Mouse (Mus musculus): ENCODE data around the gene Hist1h3c. TPM values are rescaled to one million over a fixed set of nuclear protein-coding genes. Genes with fewer than 3 reads are reported as not detected.
"Not testable (repeated sequence)": the region's sequence is repeated elsewhere in the genome, so short reads cannot be mapped to it uniquely, and the experiment has no call there.

Hist1h3c gene
- polyA plus RNA-seq, 1 experiment from 2014 or later: 1.1 TPM

DNA sequence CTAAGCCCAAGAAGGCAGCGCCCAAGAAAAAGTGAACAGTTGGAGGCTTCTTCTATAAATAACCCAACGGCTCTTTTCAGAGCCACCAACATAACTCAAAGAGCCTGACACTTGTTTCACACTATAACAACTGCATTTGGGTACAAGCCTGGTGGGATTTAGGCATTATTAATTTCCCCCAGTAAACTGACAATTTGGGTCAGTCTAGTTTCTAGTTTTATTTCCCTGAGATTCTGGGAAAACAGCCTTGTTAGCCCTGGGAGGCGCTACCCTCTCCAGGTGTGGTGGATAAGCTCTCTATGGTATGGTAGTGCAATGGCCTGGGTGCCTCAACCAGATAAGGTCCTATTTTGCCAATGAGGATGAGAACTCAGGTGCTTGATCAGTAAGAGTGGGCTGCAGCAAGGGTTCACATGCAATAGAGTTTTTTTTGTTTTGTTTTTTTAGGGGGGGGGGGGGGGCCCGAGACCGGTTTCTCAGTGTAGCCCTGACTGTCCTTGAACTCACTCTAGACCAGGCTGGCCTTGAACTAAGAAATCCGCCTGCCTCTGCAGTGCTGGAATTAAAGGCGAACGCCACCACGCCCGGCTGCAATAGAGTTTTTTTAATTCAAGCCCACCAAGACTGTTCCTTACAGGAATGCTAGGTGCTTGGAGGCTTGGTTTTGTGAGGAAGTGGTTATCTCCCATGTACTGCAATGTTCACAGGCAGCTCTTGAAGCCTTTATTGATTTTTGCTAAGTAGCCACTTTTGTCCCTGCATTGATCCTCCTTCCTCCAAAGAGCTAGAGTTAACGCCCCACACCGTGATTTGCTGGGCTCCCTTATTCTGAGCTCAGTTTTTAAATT lies 19.1 kb upstream of the Hist1h3c start:
- H3K4me2 ChIP-seq (replicated peaks): peak overlapping the region; percentile 90
- peak overlapping the region; percentile 49 for H3K4me3 ChIP-seq (replicated peaks; ENCODE audit: low read length)
- DNase-seq (ENCODE audit: low spot score) (no peak), ATAC-seq (ENCODE audit: low FRiP score) (no peak)
- peak overlapping the region; percentile 87; the same call in 1 of the 2 replicates for H3K27ac ChIP-seq
- peak overlapping the region; percentile 68; the same call in 1 of the 2 replicates for H3K9ac ChIP-seq
- H3K9me3 ChIP-seq (ENCODE audit: control insufficient read depth, low read length): no peaks in the 10 kb centered on the region
- H3K36me3 ChIP-seq (replicated peaks; ENCODE audit: control insufficient read depth, insufficient read depth): no peaks in the 10 kb centered on the region
- H3K4me1 ChIP-seq (replicated peaks; ENCODE audit: control insufficient read depth, insufficient read depth, low read length): peaks cover 26% of the 10 kb centered on the region
- WGBS: 40% methylated on average over 12 of the region's 12 CpGs
- H3K27me3 ChIP-seq (ENCODE audit: control insufficient read depth, insufficient read depth, low read length): no peaks in the 10 kb centered on the region

DNA sequence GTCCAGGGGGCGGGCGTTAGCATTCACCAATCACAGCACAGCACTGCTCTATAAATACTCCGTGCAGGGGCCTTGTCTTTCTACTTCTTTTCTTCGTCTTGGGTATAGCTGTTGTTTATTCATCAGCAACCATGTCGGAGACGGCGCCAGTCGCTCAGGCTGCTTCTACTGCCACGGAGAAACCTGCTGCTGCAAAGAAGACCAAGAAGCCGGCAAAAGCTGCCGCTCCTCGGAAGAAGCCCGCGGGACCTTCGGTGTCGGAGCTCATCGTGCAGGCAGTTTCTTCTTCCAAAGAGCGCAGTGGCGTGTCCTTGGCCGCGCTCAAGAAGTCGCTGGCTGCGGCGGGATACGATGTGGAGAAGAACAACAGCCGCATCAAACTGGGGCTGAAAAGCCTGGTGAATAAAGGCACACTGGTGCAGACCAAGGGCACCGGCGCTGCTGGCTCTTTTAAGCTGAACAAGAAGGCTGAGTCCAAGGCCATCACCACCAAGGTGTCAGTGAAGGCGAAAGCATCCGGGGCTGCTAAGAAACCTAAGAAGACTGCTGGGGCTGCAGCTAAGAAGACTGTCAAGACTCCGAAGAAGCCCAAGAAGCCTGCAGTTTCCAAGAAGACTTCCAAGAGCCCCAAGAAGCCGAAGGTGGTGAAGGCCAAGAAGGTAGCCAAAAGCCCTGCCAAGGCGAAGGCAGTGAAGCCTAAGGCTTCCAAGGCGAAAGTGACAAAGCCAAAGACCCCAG lies 18.4 kb upstream of the Hist1h3c start, which contains the start of gene Hist1h1a:
Hist1h1a (plus strand) TSS at position 81 of the 738 bp plus-strand sequence.
- Histone ChIP-seq H3K27ac (peak within 1 kb of the TSS; percentile 87), H3K9me3 (ENCODE audit: control insufficient read depth, low read length) (no peaks in the 10 kb centered on the region), H3K4me3 (replicated peaks; ENCODE audit: low read length) (peak within 1 kb of the TSS; percentile 49), H3K4me2 (replicated peaks) (peak within 1 kb of the TSS; percentile 90), H3K9ac (peak within 1 kb of the TSS; percentile 68), H3K36me3 (replicated peaks; ENCODE audit: control insufficient read depth, insufficient read depth) (no peaks in the 10 kb centered on the region), H3K27me3 (ENCODE audit: control insufficient read depth, insufficient read depth, low read length) (no peaks in the 10 kb centered on the region), H3K4me1 (replicated peaks; ENCODE audit: control insufficient read depth, insufficient read depth, low read length) (peaks cover 26% of the 10 kb centered on the region)
- WGBS: 2% methylated on average over 34 of the region's 34 CpGs
- ATAC-seq (ENCODE audit: low FRiP score) (peak; percentile 81), DNase-seq (ENCODE audit: low spot score) (peak; percentile 87)

DNA sequence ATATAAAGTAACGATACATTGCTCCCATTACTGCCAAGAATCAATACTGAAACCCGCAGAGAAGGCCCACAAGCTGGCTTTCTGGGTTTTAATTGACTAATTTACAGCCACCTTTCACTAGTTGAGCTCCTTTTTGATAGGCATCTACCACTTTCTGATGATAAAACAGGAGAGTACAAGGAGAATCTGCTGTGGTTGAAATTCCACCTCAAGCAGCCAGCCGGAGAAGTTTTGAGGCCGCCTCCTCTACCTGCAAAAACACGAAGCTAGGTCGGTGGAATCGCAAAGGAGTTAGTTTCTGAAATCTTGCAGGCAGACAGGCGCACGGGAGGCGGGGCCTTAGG lies 17.8 kb upstream of the Hist1h3c start:
- Histone ChIP-seq H3K27ac (peak overlapping the region; percentile 87), H3K36me3 (replicated peaks; ENCODE audit: control insufficient read depth, insufficient read depth) (no peaks in the 10 kb centered on the region), H3K4me1 (replicated peaks; ENCODE audit: control insufficient read depth, insufficient read depth, low read length) (peaks cover 26% of the 10 kb centered on the region), H3K9me3 (ENCODE audit: control insufficient read depth, low read length) (no peaks in the 10 kb centered on the region), H3K9ac (0 out of 2 replicates have a peak overlapping the region, but pooled peaks have one; percentile 37), H3K27me3 (ENCODE audit: control insufficient read depth, insufficient read depth, low read length) (no peaks in the 10 kb centered on the region), H3K4me3 (replicated peaks; ENCODE audit: low read length) (peak overlapping the region; percentile 49), H3K4me2 (replicated peaks) (peak overlapping the region; percentile 90)
- under 1% methylated on average over 10 of the region's 10 CpGs for WGBS
- no peak for DNase-seq (ENCODE audit: low spot score)
- ATAC-seq (ENCODE audit: low FRiP score): no peak

DNA sequence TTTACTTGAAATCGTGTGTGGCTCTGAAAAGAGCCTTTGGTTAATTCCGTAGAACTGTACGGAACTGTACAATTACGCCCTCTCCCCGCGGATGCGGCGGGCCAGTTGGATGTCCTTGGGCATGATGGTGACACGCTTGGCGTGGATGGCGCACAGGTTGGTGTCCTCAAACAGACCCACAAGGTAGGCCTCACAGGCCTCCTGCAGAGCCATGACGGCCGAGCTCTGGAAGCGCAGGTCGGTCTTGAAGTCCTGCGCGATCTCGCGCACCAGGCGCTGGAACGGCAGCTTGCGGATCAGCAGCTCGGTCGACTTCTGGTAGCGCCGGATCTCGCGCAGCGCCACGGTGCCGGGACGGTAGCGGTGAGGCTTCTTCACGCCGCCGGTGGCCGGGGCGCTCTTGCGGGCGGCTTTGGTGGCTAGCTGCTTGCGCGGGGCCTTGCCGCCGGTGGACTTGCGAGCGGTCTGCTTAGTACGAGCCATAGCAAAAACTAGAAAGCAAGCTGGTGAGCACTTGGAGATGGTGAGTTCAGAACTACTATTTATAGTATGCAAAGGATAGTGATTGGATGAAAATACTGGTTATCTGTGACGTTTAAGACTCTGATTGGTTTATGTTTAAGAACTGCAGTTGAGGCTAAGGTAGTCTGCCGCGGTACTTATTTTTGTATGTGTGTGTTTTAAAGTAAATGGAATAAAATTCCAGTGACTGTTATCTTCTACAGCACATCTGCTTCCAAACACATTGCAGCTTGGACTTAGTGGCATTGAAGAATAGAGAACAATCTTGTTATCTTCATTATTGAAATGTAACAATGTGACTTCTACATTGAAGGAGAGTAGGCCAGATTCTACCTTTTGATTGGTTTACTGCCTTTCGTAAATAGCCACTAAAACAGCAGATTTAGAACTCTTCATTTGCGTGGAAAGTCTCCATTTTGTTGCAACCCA lies 16.7 kb upstream of the Hist1h3c start, which contains the start of gene Hist1h3a:
Hist1h3a (minus strand) TSS at position 516 of the 951 bp plus-strand sequence.
- H3K36me3 ChIP-seq (replicated peaks; ENCODE audit: control insufficient read depth, insufficient read depth); H3K9me3 ChIP-seq (ENCODE audit: control insufficient read depth, low read length); H3K27me3 ChIP-seq (ENCODE audit: control insufficient read depth, insufficient read depth, low read length): not testable (repeated sequence)
- WGBS: under 1% methylated on average over 27 of the region's 52 CpGs
- Histone ChIP-seq H3K9ac (peak within 1 kb of the TSS; percentile 50), H3K4me1 (replicated peaks; ENCODE audit: control insufficient read depth, insufficient read depth, low read length) (peaks cover 30% of the 10 kb centered on the region), H3K4me3 (replicated peaks; ENCODE audit: low read length) (peak within 1 kb of the TSS; percentile 49), H3K4me2 (replicated peaks) (peak within 1 kb of the TSS; percentile 90), H3K27ac (peak within 1 kb of the TSS; percentile 87)
- peak; percentile 88 for DNase-seq (ENCODE audit: low spot score)
- ATAC-seq (ENCODE audit: low FRiP score): peak; percentile 75

DNA sequence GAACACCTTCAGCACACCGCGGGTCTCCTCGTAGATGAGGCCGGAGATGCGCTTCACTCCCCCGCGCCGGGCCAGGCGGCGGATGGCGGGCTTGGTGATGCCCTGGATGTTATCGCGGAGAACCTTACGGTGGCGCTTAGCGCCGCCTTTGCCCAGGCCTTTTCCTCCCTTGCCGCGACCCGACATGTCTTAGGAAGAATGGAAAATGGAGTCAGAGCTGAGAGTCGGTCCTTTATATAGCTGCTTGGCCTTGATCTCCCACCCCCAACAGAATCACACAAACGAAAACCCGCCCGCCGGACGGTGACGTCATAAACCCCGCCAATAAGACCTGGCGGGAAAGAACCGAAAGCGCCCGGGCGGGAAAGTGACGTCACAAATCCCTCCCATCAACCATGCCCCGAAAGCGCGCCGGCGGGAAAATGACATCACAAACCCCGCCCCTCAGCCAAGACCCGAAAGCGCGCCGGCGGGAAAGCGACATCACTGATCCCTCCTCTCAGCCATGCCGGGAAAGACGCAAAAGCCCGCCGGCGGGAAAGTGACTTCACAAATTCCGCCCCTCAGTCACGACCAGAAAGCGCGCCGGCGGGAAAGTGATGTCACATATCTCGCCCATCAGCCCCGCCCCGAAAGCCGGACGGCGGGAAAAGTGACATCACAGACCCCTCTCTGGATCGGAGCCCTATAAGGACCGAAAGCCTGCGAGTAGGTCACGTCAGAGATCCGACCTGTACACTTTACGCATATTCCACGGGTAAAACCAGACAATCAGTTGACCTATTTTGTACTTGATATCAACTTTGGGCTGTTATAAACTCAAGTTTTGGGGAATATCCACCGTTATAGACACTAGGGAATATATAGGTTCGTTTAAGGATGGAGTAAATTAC lies 15.8 kb upstream of the Hist1h3c start, which contains the start of gene Hist1h4a:
Hist1h4a (minus strand) TSS at position 259 of the 893 bp plus-strand sequence.
- ATAC-seq (ENCODE audit: low FRiP score) (peak; percentile 86), DNase-seq (ENCODE audit: low spot score) (peak; percentile 100)
- H3K36me3 ChIP-seq (replicated peaks; ENCODE audit: control insufficient read depth, insufficient read depth): no peaks in the 10 kb centered on the region
- H3K4me3 ChIP-seq (replicated peaks; ENCODE audit: low read length): peak within 1 kb of the TSS; percentile 49
- H3K9me3 ChIP-seq (ENCODE audit: control insufficient read depth, low read length): no peaks in the 10 kb centered on the region
- H3K4me2 ChIP-seq (replicated peaks): peak within 1 kb of the TSS; percentile 90
- WGBS: under 1% methylated on average over 63 of the region's 72 CpGs
- peak within 1 kb of the TSS; percentile 58 for H3K9ac ChIP-seq
- peaks cover 31% of the 10 kb centered on the region for H3K4me1 ChIP-seq (replicated peaks; ENCODE audit: control insufficient read depth, insufficient read depth, low read length)
- H3K27ac ChIP-seq: peak within 1 kb of the TSS; percentile 87
- no peaks in the 10 kb centered on the region for H3K27me3 ChIP-seq (ENCODE audit: control insufficient read depth, insufficient read depth, low read length)

DNA sequence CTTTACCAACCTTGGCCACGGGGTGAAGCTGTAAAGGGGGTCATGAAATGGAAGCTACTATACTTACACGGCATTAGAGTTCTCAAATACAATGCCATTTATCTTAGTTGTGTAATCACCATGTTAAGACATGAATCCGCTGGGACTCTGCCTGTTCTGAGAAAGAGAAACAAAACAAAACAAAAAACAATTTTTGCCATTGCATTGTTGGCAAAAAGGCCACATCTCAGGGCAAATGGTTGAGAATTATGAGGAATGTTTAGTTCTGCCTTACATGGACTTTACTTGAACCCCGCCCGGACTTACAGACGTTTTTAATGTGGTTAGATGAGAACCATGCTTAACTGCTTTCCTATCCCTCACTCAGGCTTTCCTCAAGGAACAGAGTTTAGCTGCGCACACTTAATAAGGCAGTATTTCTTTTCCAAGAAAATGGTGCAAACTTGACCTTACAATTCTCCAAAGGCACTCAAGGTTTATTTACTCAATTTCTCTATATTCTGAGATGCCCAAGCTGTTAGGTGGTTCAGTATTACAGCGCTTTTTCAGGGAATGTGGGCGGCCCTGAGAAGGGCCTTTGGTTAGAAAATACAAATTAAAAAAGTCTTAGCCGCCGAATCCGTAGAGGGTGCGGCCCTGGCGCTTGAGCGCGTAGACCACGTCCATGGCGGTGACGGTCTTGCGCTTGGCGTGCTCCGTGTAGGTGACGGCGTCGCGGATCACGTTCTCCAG lies 15.0 kb upstream of the Hist1h3c start:
- DNase-seq (ENCODE audit: low spot score): peak; percentile 30
- Histone ChIP-seq H3K27me3 (ENCODE audit: control insufficient read depth, insufficient read depth, low read length) (no peaks in the 10 kb centered on the region), H3K36me3 (replicated peaks; ENCODE audit: control insufficient read depth, insufficient read depth) (no peaks in the 10 kb centered on the region), H3K4me3 (replicated peaks; ENCODE audit: low read length) (peak overlapping the region; percentile 49), H3K4me2 (replicated peaks) (peak overlapping the region; percentile 90), H3K9me3 (ENCODE audit: control insufficient read depth, low read length) (no peaks in the 10 kb centered on the region), H3K9ac (peak overlapping the region; percentile 58), H3K4me1 (replicated peaks; ENCODE audit: control insufficient read depth, insufficient read depth, low read length) (peaks cover 31% of the 10 kb centered on the region), H3K27ac (peak overlapping the region; percentile 87)
- ATAC-seq (ENCODE audit: low FRiP score): peak; percentile 22; the same call in 1 of the 2 replicates
- 2% methylated on average over 20 of the region's 27 CpGs for WGBS

DNA sequence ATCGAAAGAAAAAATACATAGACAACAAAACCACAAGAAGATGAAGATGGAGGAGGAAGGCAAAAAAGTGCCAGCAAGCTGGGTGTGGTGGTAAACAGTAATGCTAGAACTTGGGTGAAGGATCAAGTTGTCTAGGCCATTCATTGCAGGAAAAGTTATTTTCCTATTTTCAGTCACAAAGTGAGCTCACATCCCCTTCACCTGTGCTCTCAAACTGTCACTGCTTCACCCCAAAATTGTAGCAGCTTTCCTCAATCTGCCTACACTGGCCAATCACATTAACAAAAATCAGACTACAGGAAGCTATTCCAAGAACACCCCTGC lies 14.5 kb upstream of the Hist1h3c start:
- peak overlapping the region; percentile 90 for H3K4me2 ChIP-seq (replicated peaks)
- no peak overlapping the region for H3K4me3 ChIP-seq (replicated peaks; ENCODE audit: low read length)
- DNase-seq (ENCODE audit: low spot score) (no peak), ATAC-seq (ENCODE audit: low FRiP score) (no peak)
- no peaks in the 10 kb centered on the region for H3K27me3 ChIP-seq (ENCODE audit: control insufficient read depth, insufficient read depth, low read length)
- H3K9me3 ChIP-seq (ENCODE audit: control insufficient read depth, low read length): no peaks in the 10 kb centered on the region
- 0 out of 2 replicates have a peak overlapping the region, but pooled peaks have one; percentile 58 for H3K9ac ChIP-seq
- no peaks in the 10 kb centered on the region for H3K36me3 ChIP-seq (replicated peaks; ENCODE audit: control insufficient read depth, insufficient read depth)
- whole genome bisulfite sequencing: 89% methylated on average over 1 of the region's 1 CpGs
- H3K4me1 ChIP-seq (replicated peaks; ENCODE audit: control insufficient read depth, insufficient read depth, low read length): peaks cover 31% of the 10 kb centered on the region
- peak overlapping the region; percentile 87; the same call in 1 of the 2 replicates for H3K27ac ChIP-seq
